Mouse (Mus musculus) right cerebral cortex, postnatal 36 days (tissue): ENCODE measurements at regions not wholly inside any gene's neighbourhood (a gene's known extent, or its start where the extent isn't known, plus 50 kb on each side); places are given as distances from the start of the nearest gene placed in this dataset.

Experiments used
- DNase-seq, 2 experiments: peaks; one replicate each; pipeline ENCODE4 v3.0.0; 2022; ENCODE audit warnings: low spot score in 2 of 2, mixed read lengths in 1 of 2

DNA sequence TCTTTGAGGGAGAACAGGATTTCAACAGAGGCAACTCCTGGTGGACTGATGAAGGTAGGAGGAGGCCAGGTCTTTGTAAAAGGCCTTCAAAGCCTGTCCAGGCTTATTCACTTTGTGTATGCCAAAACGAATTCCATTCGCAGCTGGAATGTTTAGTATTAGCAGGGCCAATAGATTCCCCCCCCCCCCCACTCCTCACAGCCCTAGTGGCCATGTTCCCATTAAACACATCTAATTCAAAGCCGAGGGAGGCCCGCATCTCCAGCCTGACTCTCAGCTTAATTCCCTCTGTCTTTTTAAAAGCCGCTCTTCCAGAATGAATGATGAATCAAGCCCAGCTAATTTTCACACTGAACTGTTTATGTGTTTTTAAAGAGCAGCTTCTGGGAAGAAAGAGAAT, 205.5 kb downstream of the Etnk1 start:
- DNase-seq = no peak

DNA sequence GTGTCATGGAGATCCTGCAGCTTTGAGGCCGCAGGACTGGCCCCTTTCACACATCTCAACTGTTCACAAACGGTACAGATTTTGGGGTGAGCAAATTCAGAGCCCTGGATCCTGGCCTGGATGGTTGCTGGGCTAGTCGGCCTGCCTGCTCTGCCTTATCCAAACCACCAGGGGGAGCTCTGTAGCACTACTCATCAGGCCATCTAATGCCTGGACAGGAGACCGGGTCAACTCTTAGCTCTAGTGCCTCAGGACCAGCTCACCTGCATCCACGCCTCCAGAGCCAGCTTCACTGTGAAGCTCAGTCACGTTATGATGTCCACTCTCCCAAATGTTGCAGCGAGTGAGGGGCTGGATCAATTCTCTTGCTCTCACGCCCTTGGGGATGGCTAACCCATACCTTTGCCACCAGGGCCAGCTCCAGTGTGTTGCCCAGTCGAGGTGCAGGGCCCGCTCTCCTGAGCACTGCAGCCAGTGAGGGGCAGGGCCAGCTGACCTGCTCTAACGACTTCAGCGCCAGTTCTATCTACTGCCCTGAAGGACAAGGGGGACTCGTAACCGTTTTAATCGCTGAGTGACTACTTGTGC, 206.8 kb downstream of the Etnk1 start:
- DNase-seq = peak; percentile 8 to 16

DNA sequence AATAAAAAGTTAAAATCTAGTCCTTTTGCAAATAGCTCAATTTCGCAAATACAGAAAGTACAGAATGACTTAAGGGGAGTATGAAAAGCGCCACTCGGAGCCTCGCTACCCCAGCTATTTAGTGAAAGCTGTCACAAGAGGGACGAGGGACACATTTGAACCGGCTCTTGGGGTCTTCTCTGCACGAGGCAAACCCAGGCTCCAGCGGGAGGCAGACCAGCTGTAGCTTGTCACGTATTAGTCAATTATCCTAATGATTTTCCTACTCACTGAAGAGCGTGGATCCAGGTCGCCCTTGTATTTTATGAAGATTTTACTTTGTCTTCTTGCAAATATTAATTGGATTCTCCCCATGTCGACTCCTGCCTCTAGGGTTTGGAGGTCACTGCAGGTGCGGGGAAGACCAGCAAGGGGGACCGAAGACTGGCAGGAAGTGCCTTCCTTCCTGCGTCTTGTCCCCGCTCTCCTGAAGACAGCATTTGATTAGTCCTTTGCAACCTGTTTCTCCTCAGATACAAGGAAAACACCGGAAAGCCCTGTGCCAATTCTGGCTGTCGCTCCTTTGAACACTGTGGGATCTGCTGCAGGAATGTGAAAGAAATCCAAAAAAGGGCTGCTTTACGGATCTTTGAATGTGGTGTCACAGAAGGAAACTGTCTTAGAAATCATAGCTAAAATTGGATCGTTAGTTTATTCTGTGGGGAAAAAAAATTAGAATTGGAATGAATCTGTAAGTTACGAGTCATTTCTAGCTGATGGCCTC, 209.1 kb downstream of the Etnk1 start:
- no peak for DNase-seq

DNA sequence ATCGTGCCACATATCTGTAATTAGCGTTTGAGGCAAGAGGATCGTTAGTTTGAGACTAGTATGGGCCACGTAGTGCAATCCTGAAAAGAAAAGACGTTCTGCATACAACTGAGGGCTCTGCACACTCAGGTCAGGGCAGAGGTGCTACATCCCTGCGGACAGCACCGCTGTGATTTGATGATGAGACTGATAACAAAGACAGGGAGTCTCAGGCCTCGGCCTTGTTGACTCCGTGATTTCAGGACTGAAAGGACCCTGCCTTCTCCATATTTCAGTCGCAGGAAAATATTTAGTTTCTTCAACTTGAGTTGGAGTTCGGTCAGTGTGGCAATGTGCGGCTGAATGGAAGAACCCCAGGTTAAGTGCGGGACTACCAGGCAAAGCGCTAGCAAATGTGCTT, 210.1 kb downstream of the Etnk1 start:
- DNase-seq = no peak

DNA sequence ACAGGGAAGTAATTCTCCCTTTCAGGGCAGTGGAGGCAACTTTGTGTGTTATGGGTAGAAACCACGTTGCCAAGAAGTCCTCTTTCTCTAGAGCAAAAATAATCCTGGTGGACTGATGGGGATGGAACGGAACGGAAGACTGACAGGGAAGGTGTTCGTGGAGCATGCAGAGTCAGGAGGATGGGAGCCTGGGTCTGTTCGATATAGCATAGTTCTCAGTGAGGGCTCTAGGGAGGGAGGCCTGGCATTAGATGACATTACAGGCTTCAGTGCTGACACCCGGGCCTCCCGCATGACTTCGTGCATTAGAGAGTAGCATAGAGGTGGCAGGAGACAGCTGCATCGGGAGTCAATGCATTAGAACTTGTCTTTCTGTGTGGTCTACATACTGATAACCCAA, 211.1 kb downstream of the Etnk1 start:
- DNase-seq = no peak

DNA sequence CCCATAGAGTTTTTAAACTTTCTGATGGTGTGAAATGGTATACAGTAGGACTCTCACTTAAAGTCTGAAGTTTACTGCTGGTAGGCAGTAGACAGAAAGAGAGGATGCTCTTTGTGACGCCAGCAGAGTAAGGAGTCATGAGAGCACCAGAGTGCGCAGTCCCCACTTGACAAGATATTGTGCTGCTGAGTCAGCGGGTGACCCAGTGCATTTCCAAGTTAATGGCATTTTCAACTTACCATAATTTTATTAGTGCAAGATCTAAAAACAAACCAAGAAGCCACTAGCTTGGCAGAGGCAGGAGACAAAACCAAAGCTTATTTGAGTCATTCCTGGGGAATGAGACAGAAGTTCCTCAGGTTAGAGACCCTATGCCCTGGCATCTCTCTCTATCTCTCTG, 213.5 kb downstream of the Etnk1 start:
- no peak for DNase-seq

DNA sequence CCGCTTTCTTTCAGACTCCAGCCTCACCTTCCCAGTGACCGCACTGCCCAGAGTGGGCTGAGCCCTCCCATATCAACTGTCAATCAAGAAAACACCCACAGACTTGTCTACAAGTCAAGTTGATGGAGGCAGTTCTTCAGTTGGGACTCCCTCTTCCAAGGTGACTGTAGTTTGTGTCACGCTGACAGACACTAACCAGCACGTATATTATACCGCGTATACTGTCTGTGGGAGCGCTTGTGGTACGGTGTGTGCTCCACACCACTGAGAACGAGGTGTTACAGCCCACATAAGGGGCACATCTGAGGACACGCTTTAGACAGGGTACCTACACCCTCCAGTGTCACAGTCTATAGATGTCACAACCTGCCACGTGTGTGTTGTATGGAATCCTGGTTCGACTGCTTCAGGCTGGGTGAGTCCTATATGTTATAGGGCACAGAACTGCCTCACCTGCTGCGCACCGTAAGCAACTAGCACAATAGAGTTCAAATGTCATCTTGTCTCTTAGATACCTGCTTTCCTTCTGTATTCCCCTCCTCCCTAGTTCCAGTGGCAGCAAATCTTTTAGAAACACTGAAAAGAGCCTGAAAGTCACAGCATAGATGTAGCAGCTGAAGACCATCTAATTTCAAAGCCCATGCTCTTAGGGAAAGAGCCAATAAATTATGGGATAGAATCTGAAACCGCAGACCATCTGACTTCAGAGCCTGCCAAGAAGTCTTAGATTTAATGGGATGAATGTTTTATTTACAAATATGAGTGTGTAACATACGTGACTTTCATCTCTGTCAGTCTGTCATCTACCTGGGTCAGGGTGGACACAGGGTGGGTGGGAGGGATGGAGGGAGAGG, 219.8 kb downstream of the Etnk1 start:
- DNase-seq = no peak

DNA sequence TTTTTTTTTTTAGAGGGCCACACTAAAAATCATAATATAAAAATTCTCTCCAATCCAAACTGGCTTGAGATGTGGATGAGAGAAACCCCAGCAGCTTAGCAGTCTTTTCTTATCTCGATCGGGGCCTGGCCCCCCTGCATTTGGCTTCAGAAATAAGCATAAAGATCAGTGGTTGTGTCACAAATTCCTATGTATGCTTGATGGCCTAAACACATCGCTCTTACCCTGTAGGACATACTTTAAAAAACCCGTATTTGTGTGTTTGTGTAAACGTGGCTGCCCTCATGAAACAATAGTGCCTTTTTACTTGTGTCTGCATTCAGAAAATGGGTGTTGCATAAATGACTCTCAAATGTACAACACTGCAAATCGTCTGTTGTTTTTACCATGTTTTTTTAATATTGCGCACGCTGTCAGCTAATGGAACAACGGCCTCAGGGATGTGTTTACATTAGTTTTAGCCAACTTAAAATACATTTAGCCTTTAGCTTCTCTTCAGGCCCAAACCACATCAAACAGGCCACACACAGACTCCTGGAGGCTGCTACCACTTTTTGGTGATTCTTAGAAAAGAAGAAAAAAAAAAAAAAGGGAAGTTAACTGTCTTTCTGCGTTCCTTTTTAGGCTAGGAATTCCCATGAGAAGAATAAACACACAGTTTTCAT, 226.7 kb downstream of the Etnk1 start:
- DNase-seq = no peak

DNA sequence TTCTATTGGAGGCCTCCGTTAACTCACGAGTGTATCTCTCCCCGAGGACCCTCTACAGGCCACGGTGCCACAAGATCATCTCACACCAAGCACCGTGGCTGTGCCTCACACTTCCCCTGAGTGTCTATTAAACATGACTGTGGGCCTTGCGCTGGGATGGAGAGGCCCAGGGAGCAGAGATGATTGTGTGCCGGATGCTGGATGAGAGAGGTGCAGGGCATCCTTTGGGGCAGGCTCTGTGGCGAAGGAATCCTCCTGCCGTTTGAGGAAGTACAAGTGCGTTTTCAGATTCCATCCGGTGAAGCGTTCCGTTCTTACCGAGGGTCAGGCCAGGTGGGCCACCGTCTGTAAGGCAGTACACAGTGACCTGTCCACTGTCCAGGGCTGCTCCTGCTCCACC, 227.4 kb downstream of the Etnk1 start:
- no peak for DNase-seq

DNA sequence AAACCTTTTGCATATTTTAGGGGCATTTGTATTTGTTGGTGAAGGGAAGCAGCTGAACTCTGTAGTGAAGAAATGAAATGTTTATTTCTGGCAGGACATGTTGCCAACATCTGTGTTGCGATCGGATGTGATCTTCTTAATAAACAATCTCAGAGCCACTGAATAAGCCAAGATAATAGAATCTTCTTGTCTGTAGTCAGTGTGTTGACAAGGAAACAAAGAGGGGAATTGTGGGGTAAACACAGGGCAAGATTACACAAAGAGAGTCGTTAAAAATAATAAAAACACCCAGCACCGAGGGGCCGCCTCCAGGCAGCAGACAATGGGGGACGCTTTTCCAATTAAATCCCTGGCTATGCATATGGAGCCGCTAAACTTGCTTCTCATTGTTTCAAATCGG, 234.4 kb downstream of the Etnk1 start:
- DNase-seq = no peak

DNA sequence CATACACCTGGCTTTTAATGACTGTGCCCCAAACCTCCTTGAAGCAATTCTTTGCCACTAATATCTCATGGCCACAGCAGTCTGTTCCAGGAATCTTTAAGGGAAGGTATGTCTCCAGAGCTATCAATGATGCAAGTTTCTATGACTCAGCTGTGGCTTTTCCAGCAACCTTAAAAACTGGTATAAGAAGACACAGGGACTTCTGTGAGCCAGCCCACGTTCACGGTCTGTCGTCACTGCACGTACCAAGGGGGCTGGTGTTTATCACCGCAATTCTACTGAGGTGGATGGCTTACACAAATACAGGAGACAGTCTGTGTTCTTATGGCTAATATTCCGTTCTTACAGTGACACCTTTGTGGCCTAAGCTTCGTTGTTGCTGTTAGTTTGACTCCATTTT, 234.9 kb downstream of the Etnk1 start:
- DNase-seq = no peak

DNA sequence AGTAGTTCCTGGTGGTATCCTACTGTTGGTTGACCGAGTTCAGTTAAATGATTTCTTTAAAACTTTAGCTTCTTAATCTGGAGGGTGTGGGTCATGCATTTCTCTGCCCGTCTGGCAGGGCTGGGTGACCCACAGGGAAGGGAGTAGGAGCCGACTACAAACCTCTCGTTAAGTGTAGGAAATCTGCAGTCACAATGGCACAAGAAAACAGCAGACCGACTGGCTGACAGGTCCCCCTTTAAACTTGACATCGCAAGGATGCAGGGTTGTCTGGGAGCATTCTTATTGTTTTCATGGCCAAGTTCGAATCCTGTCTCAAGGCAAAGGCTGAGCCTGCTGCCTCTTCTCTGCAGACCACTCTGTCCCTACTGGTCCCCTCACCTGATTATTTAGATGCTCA, 235.7 kb downstream of the Etnk1 start:
- DNase-seq = no peak

DNA sequence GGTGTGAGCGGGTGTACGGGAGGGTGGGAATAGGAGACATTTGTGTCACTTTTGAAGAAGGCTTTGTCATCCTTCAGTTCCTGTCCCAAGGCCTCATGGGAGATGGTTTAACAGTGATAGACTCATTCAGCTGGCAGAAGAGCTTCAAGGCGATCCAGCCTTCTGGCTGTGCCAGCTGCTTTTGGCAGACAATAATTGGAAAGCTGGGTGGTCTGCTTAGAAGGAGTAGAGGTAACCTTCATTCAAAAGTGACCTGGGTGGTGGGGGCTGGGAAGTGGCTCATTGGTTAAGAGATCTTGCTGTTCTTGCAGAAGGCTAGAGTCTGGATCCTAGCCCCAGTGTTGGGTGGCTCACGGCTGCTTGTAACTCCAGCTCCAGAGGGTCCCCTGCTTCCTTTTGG, 237.5 kb downstream of the Etnk1 start:
- no peak for DNase-seq

DNA sequence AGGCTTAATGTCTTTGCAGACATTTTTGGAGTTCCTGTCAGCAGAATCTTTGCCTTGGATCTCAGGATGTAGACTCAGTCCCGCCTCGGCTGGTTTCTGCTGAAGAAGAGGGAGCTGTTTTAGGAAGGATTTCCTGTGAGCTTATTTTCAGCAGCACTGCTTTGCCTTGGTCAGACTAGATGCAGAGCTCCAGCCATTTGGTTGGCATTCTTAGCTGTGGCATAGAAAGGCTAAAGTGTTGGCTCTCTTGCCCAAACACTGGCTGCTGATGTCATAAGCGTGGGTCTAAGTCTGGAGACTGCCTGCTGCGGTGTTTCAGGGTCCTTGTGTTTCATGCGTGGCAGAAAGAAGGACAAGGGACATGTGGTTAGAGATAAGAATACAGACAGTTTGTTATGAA, 245.0 kb downstream of the Etnk1 start:
- DNase-seq = no peak

DNA sequence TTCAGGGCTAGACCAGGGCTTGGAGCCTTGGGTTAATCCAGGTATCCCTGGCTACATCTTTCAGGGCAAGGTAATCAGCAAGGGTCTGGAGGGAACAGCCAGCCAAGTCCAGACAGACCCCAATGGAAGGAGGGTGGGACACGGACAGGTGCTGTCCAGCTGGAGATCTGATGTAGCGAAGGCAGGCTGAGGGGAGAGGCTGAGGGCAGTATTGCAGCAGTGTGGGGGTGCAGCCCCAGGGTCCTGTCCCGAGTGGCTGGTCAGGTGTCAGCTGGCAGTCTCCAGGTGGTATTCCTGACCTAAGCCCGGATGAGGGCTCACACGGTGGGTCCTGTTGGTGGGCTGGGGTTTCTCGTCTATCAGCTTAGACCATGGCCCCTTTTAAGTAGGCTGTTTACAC, 245.7 kb downstream of the Etnk1 start:
- no peak for DNase-seq

DNA sequence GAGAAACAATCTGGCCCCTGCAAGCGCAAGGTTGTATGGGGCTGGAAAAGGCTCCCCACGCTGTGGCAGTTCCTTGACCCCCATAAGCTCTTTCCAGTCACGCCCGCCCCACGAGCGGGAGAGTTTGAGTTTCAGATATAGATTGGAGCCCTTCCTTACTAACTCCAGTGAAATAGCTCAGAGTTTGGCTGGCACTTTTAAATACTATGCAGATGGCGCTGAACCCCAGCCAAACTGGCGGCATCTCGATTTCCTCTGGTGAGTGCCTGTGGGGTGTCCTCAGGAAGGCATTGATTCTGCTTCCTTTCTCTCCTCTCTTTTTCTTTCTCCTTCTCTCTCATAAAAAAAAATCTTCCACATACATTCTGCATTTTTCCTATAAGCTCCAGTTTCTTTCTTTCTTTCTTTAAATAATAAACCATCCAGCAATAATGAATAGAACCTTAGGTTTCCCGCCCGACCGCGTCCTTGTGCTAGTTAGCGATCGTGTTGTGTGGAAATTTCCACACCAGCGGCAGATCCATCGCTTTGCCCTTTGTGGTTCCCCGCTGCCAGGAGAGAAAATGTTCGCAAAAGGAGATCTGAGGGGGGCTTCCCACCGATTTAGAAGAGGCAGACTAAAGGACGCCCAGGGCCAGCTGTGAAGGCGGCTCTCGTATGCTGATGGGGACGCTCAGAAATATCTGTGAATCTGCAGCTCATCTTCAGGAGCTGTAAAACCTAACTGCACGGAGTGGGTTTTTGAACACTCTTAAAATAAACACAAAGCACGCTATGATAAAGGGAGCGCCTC, 247.8 kb downstream of the Etnk1 start:
- peak; percentile 70 to 72 for DNase-seq

DNA sequence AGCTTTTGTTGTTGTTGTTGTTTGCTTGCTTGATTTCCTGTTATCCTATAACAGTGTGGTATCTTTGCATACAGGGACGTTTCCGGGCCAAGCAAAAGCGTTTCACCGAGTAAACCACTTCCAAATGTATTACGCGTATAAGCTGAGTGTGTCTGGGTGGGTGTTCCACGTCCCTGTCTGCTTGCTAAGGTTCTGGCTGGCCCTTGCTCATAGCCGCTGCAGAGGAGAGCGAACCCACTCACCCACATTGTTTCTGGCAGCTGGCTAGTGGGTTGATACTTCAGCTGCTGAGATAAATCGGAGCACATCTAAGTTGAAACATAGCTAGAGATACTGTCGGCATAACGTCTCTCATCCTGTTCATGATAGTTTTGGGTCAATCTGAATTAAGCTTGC, 248.4 kb downstream of the Etnk1 start:
- DNase-seq = peak; percentile 53 to 71

DNA sequence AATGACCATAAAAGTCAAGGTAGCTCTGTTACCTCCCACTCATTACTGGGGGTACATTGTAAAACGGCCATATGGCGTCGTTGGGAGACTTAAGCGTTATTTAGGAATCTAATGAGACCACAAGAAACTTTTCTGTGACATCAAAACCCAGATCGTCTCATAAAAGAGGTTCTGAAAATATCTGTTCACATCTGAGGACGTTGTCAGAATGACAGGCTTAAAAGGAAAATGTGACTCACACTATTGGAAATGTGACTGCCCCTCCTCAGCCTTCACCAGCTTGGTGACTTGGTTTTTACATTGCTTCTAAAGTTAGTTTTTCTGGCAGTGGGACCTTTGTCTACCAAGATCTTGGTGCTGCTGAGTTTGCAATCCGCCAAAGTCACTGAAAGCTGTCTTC, 252.9 kb downstream of the Etnk1 start:
- no peak for DNase-seq

DNA sequence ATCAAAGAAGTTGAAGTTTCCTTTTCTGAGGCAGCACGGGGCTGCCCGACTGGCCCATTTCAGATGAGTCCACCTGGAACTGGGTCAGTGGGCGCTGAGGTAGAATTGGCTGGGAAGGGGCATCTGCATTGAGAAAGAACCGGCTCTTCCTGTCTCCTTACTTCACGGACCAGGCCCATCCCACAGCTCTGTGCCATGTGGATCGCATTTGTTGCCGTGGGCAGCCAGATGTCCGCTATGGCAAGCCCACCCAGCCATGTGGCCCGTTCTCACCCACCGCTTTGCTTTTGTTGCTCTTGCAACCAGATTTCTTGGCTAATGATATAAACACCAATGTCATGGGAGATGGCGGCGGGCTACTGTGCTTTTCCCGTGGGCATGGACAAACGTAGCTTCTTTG, 256.0 kb downstream of the Etnk1 start:
- no peak for DNase-seq

DNA sequence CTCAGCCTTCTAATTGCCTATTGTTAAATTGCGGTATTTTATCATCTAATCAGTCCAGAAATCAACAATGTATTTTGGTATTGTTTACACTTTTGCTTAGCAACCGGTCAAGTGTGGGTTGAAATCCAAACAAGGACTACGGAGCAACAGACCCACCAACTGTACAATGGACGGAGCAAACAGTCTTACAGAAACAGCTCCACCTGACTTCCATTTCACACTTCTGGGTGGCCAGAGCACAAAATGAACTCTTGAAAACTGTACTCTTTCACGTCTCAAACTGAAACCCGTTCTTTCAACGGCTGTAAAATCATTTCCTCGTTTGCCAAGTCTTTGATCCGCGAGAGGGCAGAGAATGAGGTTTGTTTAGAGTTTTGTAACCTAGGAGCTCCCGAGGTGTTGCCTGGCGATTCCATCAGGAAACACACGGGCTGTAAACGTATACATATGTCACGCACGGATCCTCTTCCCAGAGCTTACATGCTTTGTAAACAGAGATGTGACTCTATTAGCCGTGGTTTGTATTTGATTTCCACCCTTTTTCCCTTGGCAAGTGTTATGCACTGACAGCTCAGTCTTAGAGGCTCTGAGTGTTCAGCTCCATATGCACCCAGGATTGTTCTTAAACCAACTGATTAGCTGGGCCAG, 258.3 kb downstream of the Etnk1 start:
- DNase-seq = no peak

DNA sequence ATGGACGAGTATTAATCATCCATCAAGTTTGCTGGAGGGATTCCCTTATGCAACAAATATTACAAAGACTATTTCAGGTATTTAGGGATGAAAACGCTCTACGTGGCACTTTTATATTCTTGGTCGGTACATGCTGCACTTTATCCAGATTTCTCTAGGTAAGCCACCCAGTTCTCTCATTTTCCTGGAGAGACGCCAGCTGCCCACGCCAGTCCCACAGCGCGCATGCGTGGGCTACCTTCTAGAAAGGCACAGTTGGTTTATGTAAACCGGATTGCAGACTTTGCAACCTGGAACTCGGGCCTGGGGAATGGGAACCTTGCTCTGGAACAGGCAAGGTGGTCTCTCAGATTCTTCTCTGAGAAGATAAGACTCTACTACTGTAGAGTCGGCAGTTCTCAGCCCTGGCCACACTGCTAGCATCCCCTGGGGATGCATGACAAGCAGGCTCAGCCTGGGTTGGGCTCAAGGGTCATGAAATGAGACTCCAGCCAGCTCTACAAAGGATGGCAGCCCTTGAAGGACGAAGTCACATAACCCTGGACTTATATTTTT, 265.0 kb downstream of the Etnk1 start:
- peak; percentile 76 to 84 for DNase-seq
